ENCODE assay signal across 32 mouse cellular contexts in genomic region chr14:101513163-101513562, GRCm38 (mm10).
A peak's percentile ranks its signal among the peaks of the same experiment; 100 is the strongest.
DNase-seq lines count a peak whose midpoint lies in the region; ATAC-seq lines count a peak whose summit lies in the region.
"Had no signal": no experiment of that assay in that cellular context is flagged by ENCODE, and none has a peak within 500 bp of the region (broad histone marks: within the 10 kb centered on the region; RNA-seq: fewer than 3 reads in every experiment).

No protein-coding gene starts in this region.

- no peak overlapping the region for H3K9ac ChIP-seq in heart, embryonic 13.5 days
- H3K9ac ChIP-seq in heart, embryonic 11.5 days (ENCODE audit: low read depth, low read length), result no peak overlapping the region
- no peak overlapping the region for H3K9ac ChIP-seq in lung, embryonic 16.5 days (ENCODE audit: low read length)
- H3K9ac ChIP-seq: embryonic facial prominence, embryonic 15.5 days; forebrain, embryonic 13.5 days; hindbrain, embryonic 12.5 days; liver, embryonic 15.5 days; neural tube, embryonic 13.5 days had no signal

- no peak overlapping the region for H3K4me3 ChIP-seq in heart, embryonic 13.5 days
- H3K4me3 ChIP-seq in heart, embryonic 11.5 days (ENCODE audit: low read depth, low read length), result no peak overlapping the region
- H3K4me3 ChIP-seq in lung, embryonic 16.5 days (ENCODE audit: low read length), result no peak overlapping the region
- H3K4me3 ChIP-seq: embryonic facial prominence, embryonic 15.5 days; forebrain, embryonic 13.5 days; hindbrain, embryonic 12.5 days; liver, embryonic 15.5 days; midbrain, embryonic 10.5 days; myocyte; neural tube, embryonic 13.5 days had no signal

- WGBS in heart, embryonic 13.5 days, result 59% methylated on average over 11 of the region's 11 CpGs
- 68% methylated on average over 11 of the region's 11 CpGs for WGBS in heart, embryonic 11.5 days (ENCODE audit: insufficient replicate concordance)
- WGBS in lung, embryonic 16.5 days, result 55% methylated on average over 11 of the region's 11 CpGs

- peak overlapping the region; percentile 57 for H3K27ac ChIP-seq in heart, embryonic 13.5 days (replicated peaks)
- no peak overlapping the region for H3K27ac ChIP-seq in heart, embryonic 11.5 days (ENCODE audit: low read depth, low read length)
- H3K27ac ChIP-seq in lung, embryonic 16.5 days (ENCODE audit: low read length), result no peak overlapping the region
- H3K27ac ChIP-seq: embryonic facial prominence, embryonic 15.5 days; forebrain, embryonic 13.5 days; hindbrain, embryonic 12.5 days; hindbrain, postnatal 0 days; liver, embryonic 15.5 days; midbrain, embryonic 10.5 days; neural tube, embryonic 13.5 days; stomach, postnatal 0 days had no signal

- H3K9me3 ChIP-seq in heart, embryonic 13.5 days, result no peaks in the 10 kb centered on the region
- no peaks in the 10 kb centered on the region for H3K9me3 ChIP-seq in heart, embryonic 11.5 days (replicated peaks; ENCODE audit: control insufficient read depth, low read length)
- no peaks in the 10 kb centered on the region for H3K9me3 ChIP-seq in lung, embryonic 16.5 days (ENCODE audit: control insufficient read depth, low read length)
- H3K9me3 ChIP-seq: embryonic facial prominence, embryonic 15.5 days; forebrain, embryonic 13.5 days; hindbrain, embryonic 12.5 days; liver, embryonic 15.5 days; midbrain, embryonic 10.5 days; neural tube, embryonic 13.5 days had no signal

- H3K36me3 ChIP-seq in heart, embryonic 13.5 days, result no peaks in the 10 kb centered on the region
- H3K36me3 ChIP-seq in heart, embryonic 11.5 days (ENCODE audit: control insufficient read depth, insufficient read depth, low read length), result no peaks in the 10 kb centered on the region
- H3K36me3 ChIP-seq in lung, embryonic 16.5 days (ENCODE audit: control insufficient read depth, insufficient read depth, low read length), result no peaks in the 10 kb centered on the region
- H3K36me3 ChIP-seq: embryonic facial prominence, embryonic 15.5 days; hindbrain, embryonic 12.5 days; liver, embryonic 15.5 days; midbrain, embryonic 10.5 days; neural tube, embryonic 13.5 days had no signal

- no peak overlapping the region for H3K4me2 ChIP-seq in heart, embryonic 13.5 days
- no peak overlapping the region for H3K4me2 ChIP-seq in heart, embryonic 11.5 days
- no peak overlapping the region for H3K4me2 ChIP-seq in lung, embryonic 16.5 days (ENCODE audit: low read depth, low read length)
- H3K4me2 ChIP-seq: embryonic facial prominence, embryonic 15.5 days; forebrain, embryonic 13.5 days; hindbrain, embryonic 12.5 days; liver, embryonic 15.5 days; neural tube, embryonic 13.5 days had no signal

- no peaks in the 10 kb centered on the region for H3K27me3 ChIP-seq in heart, embryonic 13.5 days (replicated peaks)
- H3K27me3 ChIP-seq in heart, embryonic 11.5 days (ENCODE audit: control insufficient read depth, insufficient read depth, low read length), result no peaks in the 10 kb centered on the region
- no peaks in the 10 kb centered on the region for H3K27me3 ChIP-seq in lung, embryonic 16.5 days (ENCODE audit: control insufficient read depth, insufficient read depth, low read depth, low read length)
- H3K27me3 ChIP-seq: CH12.LX; embryonic facial prominence, embryonic 15.5 days; forebrain, embryonic 13.5 days; hindbrain, embryonic 12.5 days; liver, embryonic 15.5 days; neural tube, embryonic 13.5 days had no signal

- peak; percentile 16 for DNase-seq in adrenal gland, postnatal 10 days
- no peak for DNase-seq in adrenal gland, adult 8-10 months
- DNase-seq in kidney, postnatal 10 days, result peak; percentile 35
- no peak for DNase-seq in kidney, postnatal 36 days
- DNase-seq in lung, postnatal 14 days, result no peak
- DNase-seq: adrenal gland, postnatal 25 days; cerebellum, adult 11-12 months; cerebellum, postnatal 10 days; gastrocnemius, postnatal 10 days; heart, postnatal 36 days; kidney, adult 11 months; kidney, postnatal 4 days; layer of hippocampus, postnatal 36 days; right cerebral cortex, postnatal 4 days; thymus, adult 18-20 months; thymus, postnatal 25 days had no signal

- no peak for ATAC-seq in heart, embryonic 13.5 days (ENCODE audit: extremely low read depth, insufficient number of reproducible peaks, low FRiP score, low TSS enrichment)
- ATAC-seq in heart, embryonic 11.5 days (replicated peaks; ENCODE audit: insufficient number of reproducible peaks, low FRiP score, low TSS enrichment), result no peak; the same call in 1 of the 2 replicates
- ATAC-seq in lung, embryonic 16.5 days (ENCODE audit: low read depth), result peak; percentile 64; the same call in 1 of the 2 replicates
- ATAC-seq: activated CD4-positive, CD25-positive, alpha-beta regulatory T cell, adult 4 months; forebrain, embryonic 13.5 days; hindbrain, postnatal 0 days; lung, postnatal 0 days; midbrain, embryonic 16.5 days had no signal

- peaks cover 49% of the 10 kb centered on the region for H3K4me1 ChIP-seq in heart, embryonic 13.5 days
- peaks cover 4% of the 10 kb centered on the region; the same call in 1 of the 2 replicates for H3K4me1 ChIP-seq in heart, embryonic 11.5 days (ENCODE audit: control insufficient read depth, insufficient read depth, low read length)
- no peaks in the 10 kb centered on the region; the same call in 1 of the 2 replicates for H3K4me1 ChIP-seq in lung, embryonic 16.5 days (replicated peaks; ENCODE audit: control insufficient read depth, insufficient read depth, low read length)
- H3K4me1 ChIP-seq: liver, embryonic 15.5 days had no signal

Comparison
In these comparisons a context has a peak if more than half of its experiments do, and no peak if none do; other contexts are left out.
1. DNase-seq: peak in adrenal gland, postnatal 10 days (single experiment) and kidney, postnatal 10 days (single experiment); none in adrenal gland, adult 8-10 months (single experiment), kidney, postnatal 36 days (0 of 2) and lung, postnatal 14 days (single experiment).